Mouse (Mus musculus) 416B (cell line): ENCODE measurements at regions not wholly inside any gene's neighbourhood (a gene's known extent, or its start where the extent isn't known, plus 50 kb on each side); places are given as distances from the start of the nearest gene placed in this dataset.
A peak's percentile ranks its signal among the peaks of the same experiment; 100 is the strongest.

Experiments
- DNase-seq: peaks from one replicate; pipeline ENCODE4 v3.0.0; 2011; ENCODE audit warnings: low read depth

GRCm38 (mm10) chr11:90797577-90797976 lies 109.4 kb upstream of the Tom1l1 start:
- peak; percentile 90 for DNase-seq

GRCm38 (mm10) chr11:90783537-90783936 lies 95.4 kb upstream of the Tom1l1 start:
- DNase-seq = peak; percentile 37

GRCm38 (mm10) chr11:90782975-90783374 lies 94.8 kb upstream of the Tom1l1 start:
- peak; percentile 76 for DNase-seq

GRCm38 (mm10) chr11:90775752-90776151 lies 87.6 kb upstream of the Tom1l1 start:
- DNase-seq = no peak

- DNase-seq = no peak
Observed at GRCm38 (mm10) chr11:90755981-90756380, 67.8 kb upstream of the Tom1l1 start.

GRCm38 (mm10) chr11:90748448-90748847 lies 60.3 kb upstream of the Tom1l1 start:
- DNase-seq = no peak

GRCm38 (mm10) chr11:90741952-90742617 lies 53.9 kb upstream of the Tom1l1 start:
- DNase-seq = no peak

GRCm38 (mm10) chr11:90739501-90739900 lies 51.3 kb upstream of the Tom1l1 start:
- DNase-seq = no peak

GRCm38 (mm10) chr11:90738741-90739140 lies 50.6 kb upstream of the Tom1l1 start:
- DNase-seq = no peak
